Mouse (Mus musculus): ENCODE results near the gene Zfp799. TPM values are rescaled to one million over a fixed set of nuclear protein-coding genes. Genes with fewer than 3 reads are reported as not detected.

Gene Zfp799
- polyA plus RNA-seq, 1 experiment from 2014 or later, result 22.8 TPM

- no peak overlapping the region for H3K4me2 ChIP-seq (replicated peaks)
Observed at GRCm38 (mm10) chr17:32816074-32816784, 13.8 kb downstream of the Zfp799 start.

GRCm38 (mm10) chr17:32814136-32814535, 15.9 kb downstream of the Zfp799 start:
- Histone ChIP-seq H3K27ac (replicated peaks) (no peak overlapping the region), H3K4me3 (no peak overlapping the region), H3K27me3 (no peaks in the 10 kb centered on the region), H3K9me3 (no peaks in the 10 kb centered on the region), H3K4me2 (replicated peaks) (no peak overlapping the region), H3K4me1 (peaks cover 9% of the 10 kb centered on the region), H3K9ac (replicated peaks) (no peak overlapping the region), H3K36me3 (peaks cover 30% of the 10 kb centered on the region)
- 84% methylated on average over 7 of the region's 7 CpGs for WGBS
- ATAC-seq (replicated peaks), result no peak

More at GRCm38 (mm10) chr17:32816074-32816784, 13.8 kb downstream of the Zfp799 start:
- Histone ChIP-seq H3K4me1 (peaks cover 6% of the 10 kb centered on the region), H3K9ac (replicated peaks) (no peak overlapping the region), H3K27ac (replicated peaks) (no peak overlapping the region; the same call in none of the 2 replicates), H3K27me3 (no peaks in the 10 kb centered on the region), H3K36me3 (peaks cover 47% of the 10 kb centered on the region), H3K9me3 (no peaks in the 10 kb centered on the region), H3K4me3 (no peak overlapping the region)
- 0 out of 2 replicates have a peak, but pooled peaks have one; percentile 46 for ATAC-seq (replicated peaks)
- 35% methylated on average over 1 of the region's 1 CpGs for WGBS

DNA sequence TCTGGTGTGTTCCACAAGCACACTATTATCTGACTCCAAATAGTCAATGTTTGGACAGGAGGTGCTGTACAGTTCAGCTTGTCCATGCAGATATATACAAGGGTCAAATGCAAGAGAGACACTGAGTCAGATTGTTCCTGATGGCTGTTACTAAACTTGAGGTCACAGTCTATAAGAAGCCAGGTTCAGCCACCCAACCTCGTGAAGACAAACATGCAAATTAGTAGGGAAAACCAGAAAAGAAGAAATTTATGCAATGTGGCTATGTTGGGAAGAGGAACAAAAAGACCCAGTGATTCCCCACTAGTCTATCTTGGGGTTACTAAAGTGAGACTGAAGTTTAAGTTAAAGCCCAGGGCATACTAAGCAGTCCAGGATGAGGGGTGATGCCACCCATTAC, 19.4 kb downstream of the Zfp799 start:
- peaks cover 24% of the 10 kb centered on the region for H3K4me1 ChIP-seq
- H3K36me3 ChIP-seq, result peaks cover 10% of the 10 kb centered on the region
- no peak overlapping the region for H3K4me3 ChIP-seq
- no peak overlapping the region for H3K9ac ChIP-seq (replicated peaks)
- no peak overlapping the region for H3K27ac ChIP-seq (replicated peaks)
- H3K9me3 ChIP-seq, result no peaks in the 10 kb centered on the region
- no peak overlapping the region for H3K4me2 ChIP-seq (replicated peaks)
- no peak for ATAC-seq (replicated peaks)
- WGBS, result 28% methylated on average over 1 of the region's 1 CpGs
- H3K27me3 ChIP-seq, result no peaks in the 10 kb centered on the region

- peak within 1 kb of the TSS; percentile 76 for H3K9ac ChIP-seq (replicated peaks)
- peak within 1 kb of the TSS; percentile 91 for H3K27ac ChIP-seq (replicated peaks)
- peak within 1 kb of the TSS; percentile 69 for H3K4me2 ChIP-seq (replicated peaks)
- H3K36me3 ChIP-seq, result peaks cover 5% of the 10 kb centered on the region
- under 1% methylated on average over 17 of the region's 17 CpGs for WGBS
- peaks cover 24% of the 10 kb centered on the region for H3K4me1 ChIP-seq
- no peaks in the 10 kb centered on the region for H3K27me3 ChIP-seq
- H3K4me3 ChIP-seq, result peak within 1 kb of the TSS; percentile 60
- ATAC-seq (replicated peaks), result peak; percentile 94
- H3K9me3 ChIP-seq, result no peaks in the 10 kb centered on the region
Observed at GRCm38 (mm10) chr17:32809544-32810374, 20.3 kb downstream of the Zfp799 start, which contains the start of gene Zfp811. Gene Zfp811, minus strand, starts transcription at chr17:32809931.

- Histone ChIP-seq H3K36me3 (no peaks in the 10 kb centered on the region), H3K4me1 (peaks cover 24% of the 10 kb centered on the region), H3K9ac (replicated peaks) (peak overlapping the region; percentile 76), H3K4me2 (replicated peaks) (peak overlapping the region; percentile 69), H3K27me3 (no peaks in the 10 kb centered on the region), H3K4me3 (peak overlapping the region; percentile 60), H3K27ac (replicated peaks) (peak overlapping the region; percentile 91), H3K9me3 (no peaks in the 10 kb centered on the region)
- WGBS, result 3% methylated on average over 8 of the region's 8 CpGs
- 0 out of 2 replicates have a peak, but pooled peaks have one; percentile 2 for ATAC-seq (replicated peaks)
Observed at GRCm38 (mm10) chr17:32808921-32809320, 21.1 kb downstream of the Zfp799 start.

DNA sequence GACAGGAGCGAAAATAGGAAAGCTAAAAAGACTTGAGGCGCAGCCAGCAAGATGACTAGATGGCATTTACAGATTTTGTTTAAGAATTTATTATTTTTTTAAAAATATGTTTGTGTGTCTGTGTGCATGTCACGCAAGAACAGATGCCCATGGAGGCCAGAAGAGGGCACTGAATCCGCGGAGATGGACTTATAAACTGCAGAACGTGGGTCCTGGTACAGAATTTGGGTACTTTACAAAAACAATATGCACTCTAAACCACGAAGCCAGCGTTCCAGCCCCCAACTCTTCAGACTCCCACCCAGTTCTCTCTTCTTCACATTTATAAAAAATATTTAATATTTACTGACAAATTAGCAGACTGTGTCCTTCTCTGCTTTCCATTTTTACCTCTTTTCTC, 40.8 kb downstream of the Zfp799 start:
- no peak for ATAC-seq (replicated peaks)
- no peaks in the 10 kb centered on the region for H3K27me3 ChIP-seq
- peaks cover 8% of the 10 kb centered on the region for H3K36me3 ChIP-seq
- WGBS, result 76% methylated on average over 8 of the region's 8 CpGs
- no peak overlapping the region for H3K4me3 ChIP-seq
- H3K27ac ChIP-seq (replicated peaks), result no peak overlapping the region
- no peak overlapping the region for H3K9ac ChIP-seq (replicated peaks)
- no peaks in the 10 kb centered on the region for H3K9me3 ChIP-seq
- peaks cover 28% of the 10 kb centered on the region for H3K4me1 ChIP-seq
- H3K4me2 ChIP-seq (replicated peaks), result no peak overlapping the region

- 9% methylated on average over 9 of the region's 9 CpGs for WGBS
- Histone ChIP-seq H3K36me3 (peaks cover 14% of the 10 kb centered on the region), H3K9me3 (no peaks in the 10 kb centered on the region), H3K27me3 (no peaks in the 10 kb centered on the region), H3K4me1 (peaks cover 28% of the 10 kb centered on the region), H3K4me2 (replicated peaks) (peak overlapping the region; percentile 66), H3K4me3 (peak overlapping the region; percentile 95), H3K9ac (replicated peaks) (0 out of 2 replicates have a peak overlapping the region, but pooled peaks have one; percentile 98), H3K27ac (replicated peaks) (no peak overlapping the region)
- no peak for ATAC-seq (replicated peaks)
Observed at GRCm38 (mm10) chr17:32788576-32788975, 41.5 kb downstream of the Zfp799 start.

DNA sequence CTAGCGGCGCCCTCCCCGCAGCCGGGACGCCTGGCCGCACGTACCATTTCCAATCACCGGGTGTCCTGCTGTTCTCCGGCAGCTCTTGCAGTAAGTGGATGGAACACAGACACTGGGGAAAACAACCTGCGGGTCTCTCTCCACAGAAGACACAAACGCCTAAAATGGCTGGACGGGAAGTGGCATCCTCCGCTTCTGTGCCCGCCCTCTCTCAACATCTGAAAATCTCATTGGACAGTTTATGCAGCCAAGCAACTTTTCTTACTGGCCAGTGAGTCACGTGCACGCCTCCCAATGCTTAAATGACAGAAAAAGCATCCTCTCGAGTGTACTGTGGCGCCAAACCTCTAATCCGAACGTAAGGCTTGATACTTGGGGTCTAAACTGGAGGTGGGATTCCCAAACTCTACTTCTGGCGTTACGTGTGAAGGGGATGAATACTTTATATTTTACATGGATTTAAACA, 41.9 kb downstream of the Zfp799 start, which contains the start of gene Zfp871:
Gene Zfp871 (minus strand): TSS at position 194 of the 466 bp plus-strand sequence.
- Histone ChIP-seq H3K4me2 (replicated peaks) (peak within 1 kb of the TSS; percentile 66), H3K4me1 (peaks cover 28% of the 10 kb centered on the region), H3K36me3 (peaks cover 19% of the 10 kb centered on the region), H3K27me3 (no peaks in the 10 kb centered on the region), H3K9me3 (no peaks in the 10 kb centered on the region), H3K27ac (replicated peaks) (peak within 1 kb of the TSS; percentile 96), H3K4me3 (peak within 1 kb of the TSS; percentile 95), H3K9ac (replicated peaks) (peak within 1 kb of the TSS; percentile 98)
- WGBS, result under 1% methylated on average over 22 of the region's 22 CpGs
- peak; percentile 99 for ATAC-seq (replicated peaks)

DNA sequence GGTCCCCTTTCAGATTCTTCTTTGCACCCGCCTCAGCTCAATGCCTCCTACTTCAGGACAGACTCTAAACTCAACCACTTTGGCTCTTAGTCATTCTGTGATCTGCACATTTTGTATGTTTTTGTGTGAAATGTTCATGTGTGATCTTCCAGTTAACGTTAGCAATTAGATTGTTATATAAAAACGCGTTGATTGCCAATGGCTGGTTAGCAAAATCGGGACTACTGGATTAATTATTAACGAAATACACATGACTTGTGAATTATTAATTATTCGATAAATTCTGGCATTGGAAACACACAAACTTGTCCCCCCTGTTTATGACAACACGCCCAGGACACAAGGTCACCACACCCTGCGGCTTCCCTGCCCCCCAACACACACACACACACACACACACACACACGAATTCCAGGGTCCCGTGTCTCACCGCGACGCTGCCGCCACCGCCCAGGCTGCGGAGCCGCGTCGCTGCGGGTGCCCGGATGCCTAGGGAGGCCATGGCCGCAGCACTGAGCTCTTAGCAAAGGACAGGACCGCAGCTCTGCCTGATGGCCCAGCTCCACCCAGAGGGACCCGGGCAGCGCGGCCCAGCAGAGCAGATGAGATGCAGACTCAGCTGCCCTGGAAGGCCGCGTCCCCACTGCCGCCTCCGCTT, 42.5 kb downstream of the Zfp799 start:
- H3K4me1 ChIP-seq, result peaks cover 28% of the 10 kb centered on the region
- peak overlapping the region; percentile 66 for H3K4me2 ChIP-seq (replicated peaks)
- peak; percentile 92 for ATAC-seq (replicated peaks)
- no peaks in the 10 kb centered on the region for H3K27me3 ChIP-seq
- H3K9me3 ChIP-seq, result no peaks in the 10 kb centered on the region
- peak overlapping the region; percentile 95 for H3K4me3 ChIP-seq
- peak overlapping the region; percentile 98 for H3K9ac ChIP-seq (replicated peaks)
- WGBS, result under 1% methylated on average over 31 of the region's 31 CpGs
- peaks cover 24% of the 10 kb centered on the region for H3K36me3 ChIP-seq
- H3K27ac ChIP-seq (replicated peaks), result peak overlapping the region; percentile 96

GRCm38 (mm10) chr17:32786944-32787343, 43.1 kb downstream of the Zfp799 start:
- Histone ChIP-seq H3K36me3 (peaks cover 24% of the 10 kb centered on the region), H3K4me1 (peaks cover 28% of the 10 kb centered on the region), H3K9ac (replicated peaks) (peak overlapping the region; percentile 98), H3K4me2 (replicated peaks) (peak overlapping the region; percentile 66), H3K27ac (replicated peaks) (no peak overlapping the region), H3K27me3 (no peaks in the 10 kb centered on the region), H3K9me3 (no peaks in the 10 kb centered on the region), H3K4me3 (peak overlapping the region; percentile 95)
- 70% methylated on average over 6 of the region's 6 CpGs for WGBS
- no peak for ATAC-seq (replicated peaks)

GRCm38 (mm10) chr17:32785656-32786055, 44.4 kb downstream of the Zfp799 start:
- WGBS, result 92% methylated on average over 3 of the region's 3 CpGs
- Histone ChIP-seq H3K36me3 (peaks cover 24% of the 10 kb centered on the region), H3K4me2 (replicated peaks) (no peak overlapping the region), H3K4me1 (peaks cover 28% of the 10 kb centered on the region), H3K27ac (replicated peaks) (no peak overlapping the region), H3K27me3 (no peaks in the 10 kb centered on the region), H3K9ac (replicated peaks) (no peak overlapping the region), H3K9me3 (no peaks in the 10 kb centered on the region), H3K4me3 (no peak overlapping the region)
- ATAC-seq (replicated peaks), result no peak
